Comparison of ENCODE assay signal across 9 mouse cellular contexts in genomic region chr2:124927882-124928758, GRCm38 (mm10).
DNase-seq lines count a peak whose midpoint lies in the region; ATAC-seq and TF ChIP-seq lines count a peak whose summit lies in the region.
"Had no signal": no experiment of that assay in that cellular context is flagged by ENCODE, and none has a peak within 500 bp of the region (broad histone marks: within the 10 kb centered on the region; RNA-seq: fewer than 3 reads in every experiment).

No protein-coding gene starts in this region.

- no peaks in the 10 kb centered on the region for H3K9me3 ChIP-seq in liver, embryonic 12.5 days (replicated peaks)
- no peaks in the 10 kb centered on the region for H3K9me3 ChIP-seq in hindbrain, postnatal 0 days (ENCODE audit: low read length)
- H3K9me3 ChIP-seq in midbrain, embryonic 14.5 days (ENCODE audit: control insufficient read depth, low read length): no peaks in the 10 kb centered on the region

- H3K4me3 ChIP-seq in liver, embryonic 12.5 days: no peak overlapping the region
- H3K4me3 ChIP-seq in hindbrain, postnatal 0 days (ENCODE audit: low read length): no peak overlapping the region
- no peak overlapping the region for H3K4me3 ChIP-seq in midbrain, embryonic 14.5 days (replicated peaks; ENCODE audit: low read depth, low read length)

- no peak overlapping the region for H3K9ac ChIP-seq in liver, embryonic 12.5 days
- H3K9ac ChIP-seq in hindbrain, postnatal 0 days (replicated peaks; ENCODE audit: low read length): no peak overlapping the region
- H3K9ac ChIP-seq in midbrain, embryonic 14.5 days (replicated peaks; ENCODE audit: low read length): no peak overlapping the region

- no peak overlapping the region for H3K27ac ChIP-seq in liver, embryonic 12.5 days
- H3K27ac ChIP-seq in hindbrain, postnatal 0 days: no peak overlapping the region
- no peak overlapping the region for H3K27ac ChIP-seq in midbrain, embryonic 14.5 days (replicated peaks; ENCODE audit: low read depth, low read length)
- H3K27ac ChIP-seq: macrophage had no signal

- H3K36me3 ChIP-seq in liver, embryonic 12.5 days: no peaks in the 10 kb centered on the region
- H3K36me3 ChIP-seq in hindbrain, postnatal 0 days (ENCODE audit: insufficient read depth, low read length): no peaks in the 10 kb centered on the region
- H3K36me3 ChIP-seq in midbrain, embryonic 14.5 days (ENCODE audit: control insufficient read depth, insufficient read depth, low read length): no peaks in the 10 kb centered on the region

- H3K4me2 ChIP-seq in liver, embryonic 12.5 days: no peak overlapping the region
- no peak overlapping the region for H3K4me2 ChIP-seq in hindbrain, postnatal 0 days (ENCODE audit: low read depth, low read length)
- no peak overlapping the region for H3K4me2 ChIP-seq in midbrain, embryonic 14.5 days (ENCODE audit: low read length)

- DNase-seq in liver: peak; percentile 19
- DNase-seq in cerebellum, adult 9-10 months: peak; percentile 66
- peak; percentile 50 to 87 for DNase-seq in frontal cortex, adult 2 months (ENCODE audit: extremely low spot score in 1 of 2, low spot score in 1 of 2)
- peak; percentile 88 for DNase-seq in hindbrain, postnatal 0 days (ENCODE audit: low spot score)
- peak; percentile 21 to 28 for DNase-seq in left cerebral cortex, adult 8-10 months (ENCODE audit: low spot score in 2 of 2)
- DNase-seq in midbrain, embryonic 14.5 days: peak; percentile 85
- DNase-seq in urinary bladder, postnatal 25 days (ENCODE audit: low spot score): peak; percentile 27

- TF ChIP-seq CTCF in hindbrain, postnatal 0 days (IDR thresholded peaks at IDR 0.05; ENCODE audit: low read depth): peak; percentile 89

- H3K27me3 ChIP-seq in liver, embryonic 12.5 days (replicated peaks): no peaks in the 10 kb centered on the region
- no peaks in the 10 kb centered on the region for H3K27me3 ChIP-seq in hindbrain, postnatal 0 days (ENCODE audit: insufficient read depth, low read length)
- no peaks in the 10 kb centered on the region for H3K27me3 ChIP-seq in midbrain, embryonic 14.5 days (ENCODE audit: control insufficient read depth, insufficient read depth, low read length)

- ATAC-seq in liver, embryonic 12.5 days: no peak
- ATAC-seq in hindbrain, postnatal 0 days: peak; percentile 89
- no peak for ATAC-seq in midbrain, embryonic 14.5 days (ENCODE audit: low FRiP score, low TSS enrichment)

- WGBS in liver, embryonic 12.5 days (ENCODE audit: insufficient replicate concordance): 78% methylated on average over 10 of the region's 10 CpGs
- WGBS in hindbrain, postnatal 0 days: 83% methylated on average over 10 of the region's 10 CpGs
- WGBS in midbrain, embryonic 14.5 days: 90% methylated on average over 10 of the region's 10 CpGs

- no peaks in the 10 kb centered on the region for H3K4me1 ChIP-seq in liver, embryonic 12.5 days
- no peaks in the 10 kb centered on the region for H3K4me1 ChIP-seq in hindbrain, postnatal 0 days (ENCODE audit: insufficient read depth, low read length)
- H3K4me1 ChIP-seq in midbrain, embryonic 14.5 days (ENCODE audit: control insufficient read depth, insufficient read depth, low read length): no peaks in the 10 kb centered on the region

Comparison
In these comparisons a context has a peak if more than half of its experiments do, and no peak if none do; other contexts are left out.
1. DNase-seq: peak in every context shown above with its lines; median percentile 88 in hindbrain, postnatal 0 days; 85 in midbrain, embryonic 14.5 days; 68 in frontal cortex, adult 2 months; 66 in cerebellum, adult 9-10 months; 27 in urinary bladder, postnatal 25 days; 24 in left cerebral cortex, adult 8-10 months; 19 in liver.